Mouse (Mus musculus) layer of hippocampus, postnatal 14 days (tissue): ENCODE results near the gene Phf21a. TPM values are rescaled to one million over a fixed set of nuclear protein-coding genes. Genes with fewer than 3 reads are reported as not detected.

Experiments used
- DNase-seq, 2 experiments: peaks; one replicate each; pipeline ENCODE4 v3.0.0; 2021 to 2022; ENCODE audit warnings: low spot score in 2 of 2, mixed read lengths in 1 of 2
- total RNA-seq, 2 experiments: library from RNA; stranded (reverse); gene quantifications; 2 replicates each; pipeline ENCODE4 v1.2.3; 2021

Gene Phf21a
- total RNA-seq, 2 experiments from 2014 or later = 81.7 to 90.1 TPM

DNA sequence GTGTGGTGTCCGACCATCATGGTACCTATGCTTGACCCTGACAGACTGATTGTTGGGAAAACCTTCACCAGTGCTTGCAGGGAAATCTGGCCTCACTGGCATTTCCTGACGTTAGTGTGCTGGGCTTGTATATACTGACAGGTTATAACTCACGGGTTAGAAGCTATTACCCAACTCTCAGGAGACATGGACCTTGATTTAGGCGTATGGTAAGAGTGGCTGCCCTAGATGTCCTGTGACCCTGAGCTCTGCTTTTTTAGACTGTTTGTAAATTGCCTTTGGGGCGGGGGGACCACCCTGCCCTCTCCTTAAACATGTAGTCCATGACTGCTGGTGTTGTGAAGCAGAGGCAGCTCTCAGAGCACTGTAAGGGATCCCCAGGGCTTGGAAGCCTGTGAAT is 257.8 kb downstream of the Phf21a start:
- no peak for DNase-seq

- DNase-seq = no peak
Observed at GRCm38 (mm10) chr2:92353402-92353801, 260.5 kb downstream of the Phf21a start.

DNA sequence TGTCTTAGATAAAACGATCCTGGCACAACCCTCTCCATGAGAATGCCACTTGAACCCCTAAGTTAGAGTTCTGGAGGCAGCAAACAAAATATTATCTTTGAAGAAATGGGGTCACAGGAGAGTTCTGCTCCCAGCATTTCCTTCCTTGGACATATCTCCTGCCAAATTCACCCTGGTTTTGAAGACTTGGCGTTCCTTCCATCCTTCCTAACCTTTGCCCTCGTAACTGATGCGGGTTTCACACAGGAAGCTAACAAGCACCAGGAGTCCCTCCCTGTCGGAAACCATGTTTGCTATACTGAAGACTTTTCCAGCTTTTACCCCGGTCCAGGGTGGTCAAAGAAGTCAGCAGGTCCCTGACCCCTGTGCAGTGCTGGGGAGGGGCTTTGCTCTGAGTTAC is 261.3 kb downstream of the Phf21a start:
- no peak for DNase-seq

DNA sequence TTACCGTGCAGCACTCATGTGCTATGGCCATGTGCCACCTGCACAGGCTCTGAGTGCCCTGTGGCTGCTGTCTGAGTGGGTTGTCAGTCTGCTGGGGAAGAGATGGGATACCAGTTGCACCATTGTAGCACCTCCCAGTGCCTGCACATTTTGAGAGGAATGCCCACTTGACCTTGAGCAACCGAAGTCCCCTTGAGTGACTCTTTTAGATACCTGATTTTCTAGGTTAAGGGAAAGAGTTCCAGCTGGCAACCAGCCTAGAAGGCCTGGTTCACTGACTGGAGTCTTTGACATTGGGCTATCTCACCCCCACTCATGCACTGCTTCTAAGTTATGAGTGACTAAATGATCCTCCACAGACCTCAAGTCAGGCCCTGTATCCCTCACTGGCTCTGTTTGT is 266.4 kb downstream of the Phf21a start:
- DNase-seq = no peak

DNA sequence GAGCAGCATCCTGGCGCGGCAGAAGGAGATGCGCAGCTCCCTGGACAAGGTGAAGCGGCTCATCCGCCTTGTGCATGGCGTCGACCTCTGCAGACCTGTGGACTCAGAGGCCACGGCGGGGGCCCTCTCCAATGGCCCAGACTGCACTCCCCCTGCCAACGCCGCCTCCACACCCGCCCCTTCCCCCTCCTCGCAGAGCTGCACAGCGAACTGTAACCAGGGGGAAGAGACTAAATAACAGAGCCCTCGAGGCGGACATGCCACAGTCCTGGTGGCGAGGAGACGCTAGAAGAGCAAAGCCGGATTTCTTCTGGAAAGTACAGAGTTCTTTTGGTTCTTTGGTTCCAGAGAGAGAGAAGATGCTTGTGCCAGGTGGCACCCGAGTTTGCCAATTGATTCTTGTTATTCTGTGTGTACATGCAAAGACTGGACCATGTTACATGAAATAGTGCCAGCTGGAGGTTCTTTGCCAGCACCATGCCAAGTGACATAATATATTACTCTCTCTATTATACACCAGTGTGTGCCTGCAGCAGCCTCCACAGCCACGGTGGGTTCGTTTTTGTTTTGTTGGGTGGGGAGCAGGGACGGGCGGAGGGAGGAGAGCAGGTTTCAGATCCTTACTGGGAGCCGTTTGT is 267.4 kb downstream of the Phf21a start:
- no peak for DNase-seq

DNA sequence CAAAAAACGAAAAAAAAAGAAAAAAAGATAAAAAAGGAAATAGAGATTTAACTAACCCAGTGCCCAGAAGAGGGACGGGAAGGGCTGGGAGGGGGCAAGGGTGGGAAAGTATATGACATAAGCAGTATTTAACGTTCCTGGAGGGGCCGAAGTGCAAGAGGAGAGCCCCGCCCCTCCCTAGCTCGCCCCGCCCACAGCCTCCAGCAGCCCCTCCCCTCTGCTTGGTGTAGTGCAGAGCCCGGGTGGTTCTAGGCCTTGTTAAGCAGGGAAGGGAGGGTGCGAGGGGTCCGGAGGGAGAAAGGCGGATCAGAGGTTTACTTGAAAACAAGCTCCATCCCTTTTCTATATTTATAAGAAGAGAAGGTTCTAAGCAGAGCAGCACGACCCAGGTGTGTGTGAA is 268.0 kb downstream of the Phf21a start:
- DNase-seq = no peak

GRCm38 (mm10) chr2:92361795-92362194 is 268.9 kb downstream of the Phf21a start:
- DNase-seq = no peak

DNA sequence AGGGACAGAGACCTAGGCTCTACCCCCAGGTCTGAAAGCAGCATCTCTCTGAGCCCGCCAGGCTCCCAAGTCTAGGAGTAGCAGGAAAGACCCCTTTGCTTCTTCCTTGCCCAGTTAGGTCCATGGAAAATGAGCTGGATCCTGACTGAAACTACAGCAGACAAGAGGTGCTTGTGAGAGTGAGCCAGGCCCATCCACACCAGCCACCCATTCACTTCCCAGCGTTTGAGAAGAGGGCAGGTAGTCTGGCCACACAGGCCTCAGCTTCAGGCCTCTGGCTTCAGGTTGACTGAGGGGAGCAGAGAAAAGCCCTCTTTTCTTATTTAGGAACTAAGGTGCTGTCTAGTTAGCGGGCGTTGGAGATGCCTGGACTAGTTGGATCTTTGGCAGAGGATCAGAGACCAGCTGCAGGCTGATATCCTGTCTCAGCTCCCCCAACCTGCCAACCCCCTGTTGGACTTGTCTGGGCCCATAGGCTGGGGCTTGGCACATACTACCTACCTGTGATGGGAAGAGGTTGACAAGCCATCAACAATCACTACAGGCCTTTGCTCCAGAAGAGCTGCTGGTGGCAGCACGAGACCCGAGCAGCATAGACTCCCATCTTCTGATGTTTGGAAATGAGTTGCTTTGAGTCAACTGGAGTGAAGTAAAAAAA is 269.8 kb downstream of the Phf21a start:
- no peak for DNase-seq

GRCm38 (mm10) chr2:92364086-92364485 is 271.2 kb downstream of the Phf21a start:
- DNase-seq = no peak

DNA sequence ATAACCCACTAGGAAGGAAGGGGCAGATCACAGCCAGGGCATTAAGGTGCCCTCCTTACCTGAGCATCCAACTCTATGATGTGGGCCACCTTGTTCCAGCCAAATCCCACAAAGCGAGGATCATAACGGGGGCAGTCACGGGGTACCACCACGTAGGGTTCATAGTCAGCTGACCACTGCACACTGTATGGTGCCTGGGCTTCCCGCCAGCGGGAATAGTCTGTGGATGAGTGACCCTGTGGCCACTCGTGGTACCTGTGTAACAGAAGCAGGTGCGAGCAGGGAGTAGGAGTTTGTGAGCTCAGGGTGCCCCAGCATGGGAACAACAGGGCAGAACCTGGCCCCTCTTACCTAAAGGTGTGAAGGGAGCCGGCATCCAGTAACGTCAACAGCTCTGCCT is 272.7 kb downstream of the Phf21a start:
- DNase-seq = no peak

GRCm38 (mm10) chr2:92367383-92368029 is 274.6 kb downstream of the Phf21a start:
- no peak for DNase-seq

- DNase-seq = no peak
Observed at GRCm38 (mm10) chr2:92370375-92370774, 277.5 kb downstream of the Phf21a start.

DNA sequence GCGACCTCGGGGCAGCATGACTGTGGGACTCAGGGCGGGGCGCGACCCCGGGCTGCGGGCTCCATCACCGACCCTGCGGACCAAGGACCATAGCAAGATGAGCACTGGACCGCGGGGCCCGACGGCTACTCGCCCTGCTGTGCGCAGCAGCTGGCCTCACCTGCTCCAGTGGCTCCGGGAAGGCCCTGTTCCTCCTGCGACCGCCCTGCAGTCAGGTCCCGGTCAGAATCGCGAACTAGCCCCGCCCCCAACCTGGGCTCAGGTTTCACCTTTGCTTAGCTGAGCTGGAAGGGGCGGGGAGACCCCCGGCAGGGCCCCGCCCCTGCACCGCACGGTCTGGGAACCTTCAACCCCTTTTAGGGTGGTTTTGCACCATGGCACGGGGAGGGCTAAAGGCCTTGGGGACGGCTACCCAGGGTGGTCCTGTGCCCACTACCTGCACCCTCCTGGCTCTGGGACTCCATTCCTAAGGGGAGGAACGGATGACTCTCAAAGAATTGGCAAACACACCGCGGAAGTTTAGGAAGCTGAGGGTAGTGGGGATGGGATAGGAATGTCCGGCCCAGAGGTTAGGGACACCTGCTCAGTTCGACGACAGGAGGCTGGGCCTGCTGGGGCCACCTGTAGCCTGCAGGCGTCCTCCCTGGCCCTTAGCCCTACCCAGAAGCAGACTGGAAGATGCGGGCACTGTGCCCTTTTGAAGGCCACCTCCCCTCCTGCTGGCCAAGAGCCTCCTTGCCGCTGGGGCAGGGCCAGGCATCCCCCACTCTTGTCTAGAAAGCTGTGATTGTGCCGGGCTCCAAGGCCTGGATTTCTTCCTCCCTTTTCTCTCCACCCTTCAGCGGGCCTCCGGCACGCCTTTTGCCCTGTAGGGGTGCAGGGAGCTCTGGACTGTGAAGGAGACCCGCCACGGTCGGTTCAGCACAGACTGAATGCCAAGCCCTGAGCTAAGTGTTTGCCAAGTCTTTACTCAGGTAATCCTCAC is 278.2 kb downstream of the Phf21a start:
- no peak for DNase-seq

GRCm38 (mm10) chr2:92371971-92372690 is 279.2 kb downstream of the Phf21a start:
- DNase-seq = no peak

DNA sequence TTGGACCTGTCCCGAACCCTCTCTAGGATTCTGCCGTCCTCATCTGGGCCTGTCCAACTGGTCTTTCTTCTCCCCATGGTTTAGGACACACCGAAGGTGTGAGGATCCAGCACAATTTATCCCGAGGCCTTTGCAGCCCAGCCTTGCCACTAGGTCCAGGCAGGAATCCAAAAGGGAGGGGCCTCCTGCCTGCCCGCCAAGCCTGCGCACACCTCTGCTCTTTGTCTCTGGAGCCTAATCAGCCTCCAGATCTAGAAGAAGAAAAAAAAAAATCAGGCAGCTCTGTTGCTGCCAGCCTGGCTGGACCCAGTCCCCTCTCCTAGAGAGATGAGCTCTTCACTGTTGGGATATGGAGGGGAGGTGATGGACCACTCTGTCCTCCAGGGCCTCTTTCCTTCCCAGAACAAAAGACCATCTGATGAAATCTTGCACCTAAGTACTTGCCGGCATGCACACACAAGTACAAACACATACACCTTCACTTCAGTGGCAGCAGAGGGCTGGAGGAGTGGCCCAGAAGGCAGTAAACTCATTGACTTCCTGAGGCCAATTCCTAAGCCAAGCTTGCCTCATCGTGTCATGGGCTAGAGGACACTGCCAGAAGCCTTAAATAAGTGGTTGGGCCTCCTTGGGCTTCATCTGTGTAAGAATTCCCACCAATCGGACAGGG is 280.0 kb downstream of the Phf21a start:
- no peak for DNase-seq

- DNase-seq = no peak
Observed at GRCm38 (mm10) chr2:92373437-92373813, 280.5 kb downstream of the Phf21a start.

GRCm38 (mm10) chr2:92374514-92374913 is 281.6 kb downstream of the Phf21a start, which contains the start of the genes Pex16 and Large2:
Pex16 (plus strand) TSS chr2:92374676.
Large2 (minus strand) TSS chr2:92374869.
- DNase-seq = peak in 1 of 2 experiments; percentile 36

GRCm38 (mm10) chr2:92375099-92375623 is 282.2 kb downstream of the Phf21a start:
- DNase-seq = peak; percentile 92 to 98

- no peak for DNase-seq
Observed at GRCm38 (mm10) chr2:92375788-92376187, 282.9 kb downstream of the Phf21a start.

GRCm38 (mm10) chr2:92376300-92376699 is 283.4 kb downstream of the Phf21a start:
- DNase-seq = no peak
